Mouse (Mus musculus): Measurements from ENCODE around the gene Ankrd13a. TPM values are rescaled to one million over a fixed set of nuclear protein-coding genes. Genes with fewer than 3 reads are reported as not detected.
A peak's percentile ranks its signal among the peaks of the same experiment; 100 is the strongest.

Gene Ankrd13a
- polyA plus RNA-seq, 1 experiment from 2014 or later: 41.2 TPM

DNA sequence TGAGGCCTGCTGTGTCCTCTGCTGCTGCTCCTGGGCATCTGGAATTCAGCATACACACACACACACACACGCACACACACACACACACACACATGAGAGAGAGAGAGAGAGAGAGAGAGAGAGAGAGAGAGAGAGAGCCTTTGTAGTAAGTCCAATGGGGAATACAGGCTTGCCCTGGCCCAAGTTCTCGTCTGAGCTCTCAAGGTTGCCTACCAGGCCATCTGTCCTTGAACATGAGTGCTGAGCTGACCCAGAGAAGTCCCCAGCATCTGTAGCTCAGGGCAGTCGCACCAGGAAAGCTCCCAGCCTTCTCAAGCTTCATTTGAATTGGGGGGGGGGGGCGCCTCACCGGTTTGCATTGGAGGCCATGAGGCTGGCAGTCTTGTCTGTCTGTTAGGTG lies 10.7 kb downstream of the Ankrd13a start:
- Histone ChIP-seq H3K4me3 (ENCODE audit: control insufficient read depth in 1 of 2, insufficient read depth in 1 of 2, low read depth in 1 of 2, low read length in 2 of 2) (no peak overlapping the region), H3K36me3 (ENCODE audit: control insufficient read depth, insufficient read depth, low read length) (peaks cover 39% of the 10 kb centered on the region), H3K9me3 (ENCODE audit: control insufficient read depth, low read length) (no peaks in the 10 kb centered on the region), H3K4me2 (ENCODE audit: low read length) (no peak overlapping the region), H3K4me1 (ENCODE audit: control insufficient read depth in 2 of 2, insufficient read depth in 2 of 2, low read length in 2 of 2) (peaks cover 22 to 35% of the 10 kb centered on the region in 2 experiments), H3K27ac (replicated peaks in 1 of 2; ENCODE audit: control insufficient read depth in 1 of 2, insufficient read depth in 1 of 2, low read depth in 2 of 2, low read length in 2 of 2) (peak overlapping the region; percentile 46 to 64), H3K9ac (ENCODE audit: low read length) (peak overlapping the region; percentile 48; the same call in 1 of the 2 replicates), H3K27me3 (ENCODE audit: control insufficient read depth, insufficient read depth, low read length) (no peaks in the 10 kb centered on the region)
- ATAC-seq (ENCODE audit: insufficient number of reproducible peaks, insufficient read depth, low FRiP score, low read depth): no peak
- WGBS: 68% methylated on average over 5 of the region's 5 CpGs

DNA sequence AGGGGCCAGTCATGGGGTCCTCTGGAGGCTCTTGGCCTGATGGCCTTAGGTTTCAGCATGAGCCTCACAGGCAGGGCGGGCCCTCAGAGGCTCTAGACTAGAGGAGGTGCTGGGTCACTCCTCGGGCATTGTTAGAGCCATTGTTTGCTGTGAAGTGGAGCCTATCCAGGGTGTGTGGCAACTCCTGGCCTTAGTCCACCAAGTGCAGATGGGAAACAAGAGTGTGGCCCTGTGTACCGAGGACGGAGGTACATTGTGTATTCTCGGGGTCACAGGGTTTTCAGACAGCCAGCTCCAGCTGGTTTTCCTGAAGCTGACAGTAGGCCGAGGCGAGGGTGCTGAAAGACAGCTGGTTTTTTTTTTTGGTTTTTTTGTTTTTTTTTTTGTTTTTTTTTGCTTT lies 18.8 kb downstream of the Ankrd13a start:
- H3K9me3 ChIP-seq (ENCODE audit: control insufficient read depth, low read length): no peaks in the 10 kb centered on the region
- H3K27me3 ChIP-seq (ENCODE audit: control insufficient read depth, insufficient read depth, low read length): no peaks in the 10 kb centered on the region
- peaks cover 65% of the 10 kb centered on the region for H3K36me3 ChIP-seq (ENCODE audit: control insufficient read depth, insufficient read depth, low read length)
- H3K4me2 ChIP-seq (ENCODE audit: low read length): no peak overlapping the region
- WGBS: 71% methylated on average over 7 of the region's 7 CpGs
- ATAC-seq (ENCODE audit: insufficient number of reproducible peaks, insufficient read depth, low FRiP score, low read depth): no peak
- H3K9ac ChIP-seq (ENCODE audit: low read length): no peak overlapping the region
- H3K4me1 ChIP-seq (ENCODE audit: control insufficient read depth in 2 of 2, insufficient read depth in 2 of 2, low read length in 2 of 2): peaks cover 18 to 21% of the 10 kb centered on the region in 2 experiments
- no peak overlapping the region for H3K27ac ChIP-seq (replicated peaks in 1 of 2; ENCODE audit: control insufficient read depth in 1 of 2, insufficient read depth in 1 of 2, low read depth in 2 of 2, low read length in 2 of 2)
- no peak overlapping the region for H3K4me3 ChIP-seq (ENCODE audit: control insufficient read depth in 1 of 2, insufficient read depth in 1 of 2, low read depth in 1 of 2, low read length in 2 of 2)

- peaks cover 18 to 21% of the 10 kb centered on the region in 2 experiments for H3K4me1 ChIP-seq (ENCODE audit: control insufficient read depth in 2 of 2, insufficient read depth in 2 of 2, low read length in 2 of 2)
- no peak overlapping the region for H3K27ac ChIP-seq (replicated peaks in 1 of 2; ENCODE audit: control insufficient read depth in 1 of 2, insufficient read depth in 1 of 2, low read depth in 2 of 2, low read length in 2 of 2)
- 65% methylated on average over 4 of the region's 4 CpGs for WGBS
- H3K27me3 ChIP-seq (ENCODE audit: control insufficient read depth, insufficient read depth, low read length): no peaks in the 10 kb centered on the region
- H3K9me3 ChIP-seq (ENCODE audit: control insufficient read depth, low read length): no peaks in the 10 kb centered on the region
- no peak overlapping the region for H3K4me3 ChIP-seq (ENCODE audit: control insufficient read depth in 1 of 2, insufficient read depth in 1 of 2, low read depth in 1 of 2, low read length in 2 of 2)
- peaks cover 65% of the 10 kb centered on the region for H3K36me3 ChIP-seq (ENCODE audit: control insufficient read depth, insufficient read depth, low read length)
- no peak overlapping the region for H3K9ac ChIP-seq (ENCODE audit: low read length)
- no peak for ATAC-seq (ENCODE audit: insufficient number of reproducible peaks, insufficient read depth, low FRiP score, low read depth)
- no peak overlapping the region for H3K4me2 ChIP-seq (ENCODE audit: low read length)
Observed at GRCm38 (mm10) chr5:114794609-114795008, 20.1 kb downstream of the Ankrd13a start.

- Histone ChIP-seq H3K27me3 (ENCODE audit: control insufficient read depth, insufficient read depth, low read length) (no peaks in the 10 kb centered on the region), H3K4me1 (ENCODE audit: control insufficient read depth in 2 of 2, insufficient read depth in 2 of 2, low read length in 2 of 2) (peaks cover 18 to 21% of the 10 kb centered on the region in 2 experiments), H3K36me3 (ENCODE audit: control insufficient read depth, insufficient read depth, low read length) (peaks cover 69% of the 10 kb centered on the region), H3K9me3 (ENCODE audit: control insufficient read depth, low read length) (no peaks in the 10 kb centered on the region), H3K9ac (ENCODE audit: low read length) (no peak overlapping the region), H3K4me3 (ENCODE audit: control insufficient read depth in 1 of 2, insufficient read depth in 1 of 2, low read depth in 1 of 2, low read length in 2 of 2) (no peak overlapping the region), H3K4me2 (ENCODE audit: low read length) (no peak overlapping the region), H3K27ac (replicated peaks in 1 of 2; ENCODE audit: control insufficient read depth in 1 of 2, insufficient read depth in 1 of 2, low read depth in 2 of 2, low read length in 2 of 2) (no peak overlapping the region)
- ATAC-seq (ENCODE audit: insufficient number of reproducible peaks, insufficient read depth, low FRiP score, low read depth): no peak
- 21% methylated on average over 9 of the region's 9 CpGs for WGBS
Observed at GRCm38 (mm10) chr5:114795231-114795630, 20.8 kb downstream of the Ankrd13a start.

DNA sequence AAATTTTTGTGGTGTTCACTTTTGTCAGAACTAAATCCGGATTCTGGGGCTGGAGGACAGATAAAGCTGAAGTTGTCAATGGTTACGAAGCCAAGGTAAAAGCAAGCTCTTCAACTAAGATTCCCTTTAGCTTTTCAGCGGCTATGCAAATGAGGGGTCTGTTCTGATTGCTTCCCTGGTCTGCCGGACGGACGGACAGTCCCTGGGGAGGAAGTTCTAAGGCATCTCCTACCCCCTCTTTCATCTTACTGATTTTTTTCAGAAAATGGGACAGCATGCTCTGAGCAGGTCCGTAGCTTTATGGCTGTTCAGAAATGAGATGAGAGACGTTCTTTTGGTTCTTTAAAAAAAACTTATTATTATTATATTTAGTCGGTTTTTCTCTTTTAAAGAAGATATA lies 21.2 kb downstream of the Ankrd13a start:
- Histone ChIP-seq H3K9me3 (ENCODE audit: control insufficient read depth, low read length) (no peaks in the 10 kb centered on the region), H3K27ac (replicated peaks in 1 of 2; ENCODE audit: control insufficient read depth in 1 of 2, insufficient read depth in 1 of 2, low read depth in 2 of 2, low read length in 2 of 2) (no peak overlapping the region), H3K4me3 (ENCODE audit: control insufficient read depth in 1 of 2, insufficient read depth in 1 of 2, low read depth in 1 of 2, low read length in 2 of 2) (no peak overlapping the region), H3K9ac (ENCODE audit: low read length) (no peak overlapping the region), H3K4me2 (ENCODE audit: low read length) (peak overlapping the region; percentile 73; the same call in 1 of the 2 replicates), H3K27me3 (ENCODE audit: control insufficient read depth, insufficient read depth, low read length) (no peaks in the 10 kb centered on the region), H3K4me1 (ENCODE audit: control insufficient read depth in 2 of 2, insufficient read depth in 2 of 2, low read length in 2 of 2) (peaks cover 18 to 21% of the 10 kb centered on the region in 2 experiments), H3K36me3 (ENCODE audit: control insufficient read depth, insufficient read depth, low read length) (peaks cover 72% of the 10 kb centered on the region)
- 48% methylated on average over 9 of the region's 9 CpGs for WGBS
- ATAC-seq (ENCODE audit: insufficient number of reproducible peaks, insufficient read depth, low FRiP score, low read depth): no peak

DNA sequence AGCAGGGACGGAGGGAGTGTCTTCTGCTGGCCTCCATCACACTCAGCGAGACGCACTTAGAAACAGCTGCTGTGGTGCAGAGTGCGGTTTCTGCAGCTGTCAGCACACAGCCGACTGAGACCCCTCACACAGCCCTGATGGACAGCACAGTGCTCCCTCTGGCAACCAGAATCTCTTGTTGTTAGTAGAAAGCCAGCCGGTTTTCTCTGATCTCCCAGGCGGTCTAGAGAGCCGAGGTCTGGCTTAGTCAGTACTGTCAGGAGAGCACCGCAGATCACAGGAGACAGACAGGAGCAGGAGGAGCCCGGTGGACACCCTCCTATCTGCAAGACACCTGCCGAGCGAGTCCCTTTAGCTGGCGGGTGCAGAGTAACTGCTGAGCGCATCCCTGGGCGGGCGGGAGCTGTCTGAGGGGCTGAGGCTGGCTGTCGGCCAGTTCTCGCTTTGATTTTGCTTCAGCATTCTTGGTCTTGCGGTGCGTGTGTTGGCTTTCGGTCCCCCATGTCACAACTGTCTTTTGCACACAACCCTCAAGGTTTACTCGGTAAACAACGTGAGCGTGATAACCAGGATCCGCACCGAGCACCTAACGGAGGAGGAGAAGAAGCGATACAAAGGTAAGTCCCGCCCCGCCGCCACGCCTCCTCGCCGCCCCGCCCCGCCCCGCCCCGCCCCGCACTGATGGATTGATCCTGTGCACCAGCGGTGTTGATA lies 22.0 kb downstream of the Ankrd13a start:
- H3K4me2 ChIP-seq (ENCODE audit: low read length): peak overlapping the region; percentile 73
- H3K4me3 ChIP-seq (ENCODE audit: control insufficient read depth in 1 of 2, insufficient read depth in 1 of 2, low read depth in 1 of 2, low read length in 2 of 2): peak overlapping the region; percentile 36 to 39
- H3K27me3 ChIP-seq (ENCODE audit: control insufficient read depth, insufficient read depth, low read length): no peaks in the 10 kb centered on the region
- ATAC-seq (ENCODE audit: insufficient number of reproducible peaks, insufficient read depth, low FRiP score, low read depth): no peak
- peaks cover 72% of the 10 kb centered on the region for H3K36me3 ChIP-seq (ENCODE audit: control insufficient read depth, insufficient read depth, low read length)
- H3K4me1 ChIP-seq (ENCODE audit: control insufficient read depth in 2 of 2, insufficient read depth in 2 of 2, low read length in 2 of 2): peaks cover 18 to 21% of the 10 kb centered on the region in 2 experiments
- H3K27ac ChIP-seq (replicated peaks in 1 of 2; ENCODE audit: control insufficient read depth in 1 of 2, insufficient read depth in 1 of 2, low read depth in 2 of 2, low read length in 2 of 2): no peak overlapping the region
- H3K9me3 ChIP-seq (ENCODE audit: control insufficient read depth, low read length): no peaks in the 10 kb centered on the region
- 11% methylated on average over 40 of the region's 40 CpGs for WGBS
- peak overlapping the region; percentile 13; the same call in 1 of the 2 replicates for H3K9ac ChIP-seq (ENCODE audit: low read length)

DNA sequence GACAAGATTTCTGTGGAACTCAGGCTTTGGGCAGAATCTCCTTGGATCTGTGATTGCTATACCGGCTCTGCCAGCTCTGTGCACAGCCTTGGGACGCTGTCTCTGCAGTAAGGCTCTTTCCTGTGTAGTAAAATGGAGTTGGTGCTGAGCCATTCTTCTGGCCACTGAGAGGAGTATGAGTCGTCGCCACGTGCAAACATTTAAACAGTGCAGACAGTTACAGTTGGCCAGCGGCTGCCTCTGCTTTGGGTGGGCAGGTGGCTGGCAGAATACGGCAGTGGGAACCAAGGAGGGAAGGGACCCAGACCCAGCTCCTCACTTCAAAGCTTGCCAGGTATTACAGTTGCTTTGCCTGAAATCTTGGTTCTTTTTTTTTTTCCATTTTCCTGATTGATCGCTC lies 22.8 kb downstream of the Ankrd13a start:
- no peaks in the 10 kb centered on the region for H3K27me3 ChIP-seq (ENCODE audit: control insufficient read depth, insufficient read depth, low read length)
- no peak overlapping the region for H3K27ac ChIP-seq (replicated peaks in 1 of 2; ENCODE audit: control insufficient read depth in 1 of 2, insufficient read depth in 1 of 2, low read depth in 2 of 2, low read length in 2 of 2)
- H3K4me1 ChIP-seq (ENCODE audit: control insufficient read depth in 2 of 2, insufficient read depth in 2 of 2, low read length in 2 of 2): peaks cover 18 to 21% of the 10 kb centered on the region in 2 experiments
- no peaks in the 10 kb centered on the region for H3K9me3 ChIP-seq (ENCODE audit: control insufficient read depth, low read length)
- no peak for ATAC-seq (ENCODE audit: insufficient number of reproducible peaks, insufficient read depth, low FRiP score, low read depth)
- 90% methylated on average over 8 of the region's 8 CpGs for WGBS
- H3K9ac ChIP-seq (ENCODE audit: low read length): no peak overlapping the region
- no peak overlapping the region for H3K4me3 ChIP-seq (ENCODE audit: control insufficient read depth in 1 of 2, insufficient read depth in 1 of 2, low read depth in 1 of 2, low read length in 2 of 2)
- no peak overlapping the region for H3K4me2 ChIP-seq (ENCODE audit: low read length)
- H3K36me3 ChIP-seq (ENCODE audit: control insufficient read depth, insufficient read depth, low read length): peaks cover 72% of the 10 kb centered on the region

DNA sequence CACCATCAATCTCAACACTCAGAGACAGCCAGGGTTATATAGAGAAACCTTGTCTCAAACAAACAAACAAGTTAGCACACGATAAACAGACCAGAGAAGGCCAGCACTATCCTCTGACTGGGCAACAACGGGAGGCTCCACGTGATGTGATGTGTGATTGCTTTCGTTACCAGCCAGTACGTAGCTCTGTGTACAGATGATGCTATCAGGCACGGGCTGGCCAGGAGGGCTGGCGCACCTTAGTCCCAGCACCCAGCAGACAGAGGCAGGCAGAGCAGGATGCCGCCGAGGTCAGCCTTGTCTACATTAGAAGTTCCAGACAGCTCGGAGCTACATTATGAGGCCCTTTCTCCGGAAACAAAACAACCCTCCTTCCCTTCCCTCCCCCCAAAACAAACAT lies 25.4 kb downstream of the Ankrd13a start:
- Histone ChIP-seq H3K4me2 (ENCODE audit: low read length) (no peak overlapping the region), H3K27me3 (ENCODE audit: control insufficient read depth, insufficient read depth, low read length) (no peaks in the 10 kb centered on the region), H3K4me1 (ENCODE audit: control insufficient read depth in 2 of 2, insufficient read depth in 2 of 2, low read length in 2 of 2) (peaks cover 16 to 19% of the 10 kb centered on the region in 2 experiments), H3K9me3 (ENCODE audit: control insufficient read depth, low read length) (no peaks in the 10 kb centered on the region), H3K36me3 (ENCODE audit: control insufficient read depth, insufficient read depth, low read length) (peaks cover 79% of the 10 kb centered on the region), H3K4me3 (ENCODE audit: control insufficient read depth in 1 of 2, insufficient read depth in 1 of 2, low read depth in 1 of 2, low read length in 2 of 2) (no peak overlapping the region), H3K27ac (replicated peaks in 1 of 2; ENCODE audit: control insufficient read depth in 1 of 2, insufficient read depth in 1 of 2, low read depth in 2 of 2, low read length in 2 of 2) (no peak overlapping the region), H3K9ac (ENCODE audit: low read length) (no peak overlapping the region)
- ATAC-seq (ENCODE audit: insufficient number of reproducible peaks, insufficient read depth, low FRiP score, low read depth): no peak
- WGBS: 59% methylated on average over 11 of the region's 11 CpGs
